Mouse (Mus musculus): Measurements from ENCODE around the gene Sema3b.

Sema3b gene

GRCm38 (mm10) chr9:107547957-107548356 lies 61.1 kb downstream of the Sema3b start:
- no peak for DNase-seq (ENCODE audit: low read depth)
